Mouse (Mus musculus): ENCODE measurements around the gene Rfx8. TPM values are rescaled to one million over a fixed set of nuclear protein-coding genes. Genes with fewer than 3 reads are reported as not detected.

Rfx8 gene
- 0.31 and 0.53 TPM in 2 replicates for polyA plus RNA-seq (2012; rRNA removed)

DNA sequence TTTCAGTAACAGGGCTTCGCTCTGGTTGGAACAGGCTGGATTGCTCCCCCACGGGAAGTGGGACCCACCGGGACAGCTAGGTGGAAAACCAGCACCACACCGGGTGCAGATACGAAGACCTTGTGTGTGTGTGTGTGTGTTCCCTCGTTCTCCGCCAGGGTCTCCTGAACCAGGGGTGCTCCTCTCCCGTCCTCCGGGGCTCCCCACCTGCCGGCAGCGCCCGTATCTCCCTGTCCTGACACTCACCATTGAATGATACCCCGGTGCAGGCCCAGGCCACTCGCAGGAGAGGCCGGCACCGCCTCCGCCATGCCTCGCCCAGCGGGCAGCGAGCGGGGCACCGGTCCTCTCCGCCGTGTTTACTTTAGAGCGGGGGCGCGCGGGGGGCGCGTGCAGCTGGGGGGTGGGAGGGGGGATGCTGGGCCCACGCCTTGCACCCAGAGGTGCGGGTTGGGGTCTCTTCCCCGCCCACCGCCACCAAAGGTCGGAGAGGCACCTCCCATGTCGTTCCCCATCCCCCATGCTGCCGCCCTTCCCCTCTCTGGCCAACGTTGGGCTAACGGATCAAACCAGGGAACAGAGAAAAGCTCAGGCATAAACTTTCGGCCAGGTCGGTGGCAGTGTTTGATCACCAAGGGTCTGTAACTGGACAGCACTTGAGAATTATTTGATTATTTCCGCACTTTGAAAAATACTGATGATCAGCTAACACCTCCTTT lies at the start of gene Rfx8:
Gene Rfx8, minus strand, starts transcription at position 366 of the 719 bp plus-strand sequence.
- peaks cover 2% of the 10 kb centered on the region; the same call in 1 of the 2 replicates for H3K4me1 ChIP-seq (ENCODE audit: control insufficient read depth, insufficient read depth, low read length)
- H3K27ac ChIP-seq (ENCODE audit: insufficient read depth, low read length) = no peak within 1 kb of the TSS
- peak within 1 kb of the TSS; percentile 37 for H3K4me3 ChIP-seq (ENCODE audit: insufficient read depth, low read length)
- TF ChIP-seq POLR2A (IDR thresholded peaks at IDR 0.05; ENCODE audit: extremely low read depth, insufficient read depth, low read length) (no peak), CTCF (IDR thresholded peaks at IDR 0.05; ENCODE audit: extremely low read depth, insufficient read depth, low read length) (no peak)

DNA sequence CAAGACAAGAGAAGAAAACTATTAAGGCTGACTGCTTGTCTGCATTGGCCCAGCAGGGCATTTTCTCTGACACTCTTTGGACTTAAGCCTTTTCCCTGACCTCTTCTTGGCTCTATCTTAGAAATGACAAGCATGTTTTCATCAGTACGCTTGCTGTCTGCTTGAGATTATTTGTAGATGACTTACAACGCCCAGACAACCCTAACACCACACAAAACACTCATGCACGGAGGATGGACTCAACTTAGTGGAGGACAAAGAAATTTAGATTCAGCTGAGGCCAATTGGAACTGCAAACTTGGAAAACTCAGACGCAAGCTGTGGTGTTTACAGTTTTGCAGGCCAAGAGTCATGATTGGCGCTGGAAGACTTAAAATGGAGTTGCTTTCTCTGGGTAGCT lies 49.6 kb upstream of the Rfx8 start:
- H3K27ac ChIP-seq (ENCODE audit: insufficient read depth, low read length) = no peak overlapping the region
- TF ChIP-seq CTCF (IDR thresholded peaks at IDR 0.05; ENCODE audit: extremely low read depth, insufficient read depth, low read length) (no peak), POLR2A (IDR thresholded peaks at IDR 0.05; ENCODE audit: extremely low read depth, insufficient read depth, low read length) (no peak)
- H3K4me3 ChIP-seq (ENCODE audit: insufficient read depth, low read length) = no peak overlapping the region
- H3K4me1 ChIP-seq (ENCODE audit: control insufficient read depth, insufficient read depth, low read length) = no peaks in the 10 kb centered on the region

DNA sequence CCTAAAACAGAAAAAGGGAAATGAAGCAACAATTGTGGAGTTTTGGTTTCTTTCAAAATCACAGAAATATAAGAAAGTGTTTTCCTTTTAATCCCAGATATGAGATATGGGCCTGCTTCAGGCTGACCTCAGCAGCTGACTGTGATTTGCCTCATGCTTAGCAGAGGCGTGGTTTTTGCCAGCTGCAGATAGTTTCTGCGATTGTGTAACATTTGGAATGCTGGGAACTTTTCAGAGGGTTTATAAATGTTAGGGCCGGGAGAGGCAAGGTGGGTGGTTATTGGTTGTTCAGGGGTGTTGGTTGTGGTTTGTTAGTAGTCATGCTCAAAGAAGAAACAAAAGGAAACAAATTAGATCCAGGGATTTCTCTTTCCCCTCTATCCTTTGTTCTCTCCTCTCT lies 47.2 kb upstream of the Rfx8 start:
- no peak overlapping the region for H3K27ac ChIP-seq (ENCODE audit: insufficient read depth, low read length)
- no peaks in the 10 kb centered on the region for H3K4me1 ChIP-seq (ENCODE audit: control insufficient read depth, insufficient read depth, low read length)
- no peak overlapping the region for H3K4me3 ChIP-seq (ENCODE audit: insufficient read depth, low read length)
- no peak for TF ChIP-seq POLR2A (IDR thresholded peaks at IDR 0.05; ENCODE audit: extremely low read depth, insufficient read depth, low read length)
- no peak for TF ChIP-seq CTCF (IDR thresholded peaks at IDR 0.05; ENCODE audit: extremely low read depth, insufficient read depth, low read length)

DNA sequence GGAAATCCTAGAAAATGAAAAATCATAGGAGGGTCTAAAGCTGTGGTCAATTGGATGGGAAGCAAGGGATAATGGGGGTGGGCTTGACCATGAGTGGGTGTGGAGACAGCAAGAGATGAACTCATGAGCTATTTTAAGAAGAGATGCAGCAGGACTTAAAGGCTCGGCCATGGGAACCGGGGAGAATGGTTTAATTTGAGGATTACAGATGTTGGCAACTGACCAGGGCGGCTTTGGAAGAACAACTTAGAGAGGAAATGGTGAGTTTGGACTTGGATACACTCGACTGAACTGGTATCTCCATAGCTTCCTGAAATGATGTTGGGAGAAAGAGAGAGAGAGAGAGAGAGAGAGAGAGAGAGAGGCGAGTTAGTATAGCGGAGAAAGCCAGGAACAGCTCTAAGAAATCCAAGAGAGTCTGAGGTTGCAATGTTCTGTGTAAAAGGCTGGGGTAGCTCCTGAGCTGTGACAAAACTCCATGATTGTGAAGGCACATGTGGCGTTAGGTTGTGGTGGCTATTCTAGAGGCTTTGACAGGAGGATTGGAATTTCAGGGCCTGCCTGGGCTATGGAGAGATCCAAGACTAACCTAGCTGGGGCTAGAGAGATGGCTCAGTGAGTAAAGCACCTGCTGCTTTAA lies 45.2 kb upstream of the Rfx8 start:
- TF ChIP-seq POLR2A (IDR thresholded peaks at IDR 0.05; ENCODE audit: extremely low read depth, insufficient read depth, low read length) (no peak), CTCF (IDR thresholded peaks at IDR 0.05; ENCODE audit: extremely low read depth, insufficient read depth, low read length) (no peak)
- Histone ChIP-seq H3K27ac (ENCODE audit: insufficient read depth, low read length) (no peak overlapping the region), H3K4me1 (ENCODE audit: control insufficient read depth, insufficient read depth, low read length) (0 out of 2 replicates have a peak, but pooled peaks cover 2% of the 10 kb centered on the region), H3K4me3 (ENCODE audit: insufficient read depth, low read length) (no peak overlapping the region)

DNA sequence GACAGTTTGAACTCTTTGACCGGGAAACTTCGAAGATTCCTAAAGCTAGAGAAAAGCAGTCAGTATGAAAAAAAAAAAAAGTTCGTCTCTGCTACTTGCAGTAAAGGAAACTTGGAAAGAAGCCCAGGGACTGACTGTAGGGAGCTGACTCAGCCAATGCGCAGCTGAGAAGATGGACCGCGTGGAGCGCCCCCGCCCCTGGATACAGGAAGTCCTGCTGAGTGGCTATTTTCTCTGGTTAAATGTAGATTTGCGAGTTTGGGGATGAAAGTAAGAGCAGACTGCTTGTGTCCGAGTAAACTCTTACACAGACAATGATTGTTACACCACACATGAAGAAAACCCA lies 41.2 kb upstream of the Rfx8 start:
- H3K27ac ChIP-seq (ENCODE audit: insufficient read depth, low read length) = peak overlapping the region; percentile 20; the same call in 1 of the 2 replicates

DNA sequence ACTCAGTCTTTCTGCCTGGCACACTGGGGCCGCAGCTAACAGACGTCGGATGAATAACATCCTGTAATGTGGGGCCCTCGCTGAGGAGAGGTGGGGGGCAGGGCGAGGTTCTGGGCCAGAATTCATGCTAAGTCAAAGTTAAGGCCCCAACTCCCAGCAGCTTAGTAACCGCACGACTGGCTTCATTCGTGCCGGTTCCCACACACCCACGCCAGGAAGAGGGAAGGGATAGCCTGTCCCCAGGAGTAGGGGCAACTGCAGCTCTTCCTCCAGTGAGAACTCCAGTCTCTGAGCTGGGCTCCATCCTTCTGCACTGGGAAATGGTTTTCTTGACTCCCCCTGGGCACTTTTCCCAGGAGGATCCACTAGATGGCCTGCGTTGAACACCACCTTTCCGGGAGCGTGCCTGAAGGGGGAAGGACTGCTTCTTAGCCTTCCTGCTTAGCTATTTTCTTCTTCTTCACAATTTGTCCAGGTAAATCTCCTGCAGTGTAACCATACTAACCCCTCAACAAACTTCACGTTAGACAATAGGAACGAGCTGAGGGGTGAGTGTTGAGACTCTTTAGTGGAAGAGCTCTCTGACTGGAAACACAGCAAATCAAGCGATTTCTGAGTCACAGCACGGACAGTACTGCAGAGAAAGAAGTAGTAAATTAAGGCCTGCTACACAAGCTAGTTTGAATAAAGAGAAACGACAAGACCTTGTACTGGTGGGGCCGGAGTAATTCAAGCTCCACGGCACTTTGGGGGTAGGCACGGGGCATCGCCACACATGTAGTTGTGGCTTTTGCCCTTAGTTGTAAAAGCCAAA lies 40.6 kb upstream of the Rfx8 start:
- TF ChIP-seq POLR2A (IDR thresholded peaks at IDR 0.05; ENCODE audit: extremely low read depth, insufficient read depth, low read length) (no peak), CTCF (IDR thresholded peaks at IDR 0.05; ENCODE audit: extremely low read depth, insufficient read depth, low read length) (peak; percentile 72)
- Histone ChIP-seq H3K27ac (ENCODE audit: insufficient read depth, low read length) (peak overlapping the region; percentile 20; the same call in 1 of the 2 replicates), H3K4me3 (ENCODE audit: insufficient read depth, low read length) (no peak overlapping the region), H3K4me1 (ENCODE audit: control insufficient read depth, insufficient read depth, low read length) (0 out of 2 replicates have a peak, but pooled peaks cover 2% of the 10 kb centered on the region)

More for the DNA sequence above, 41.2 kb upstream of the Rfx8 start:
- TF ChIP-seq CTCF (IDR thresholded peaks at IDR 0.05; ENCODE audit: extremely low read depth, insufficient read depth, low read length) = no peak
- TF ChIP-seq POLR2A (IDR thresholded peaks at IDR 0.05; ENCODE audit: extremely low read depth, insufficient read depth, low read length) = no peak
- Histone ChIP-seq H3K4me3 (ENCODE audit: insufficient read depth, low read length) (no peak overlapping the region), H3K4me1 (ENCODE audit: control insufficient read depth, insufficient read depth, low read length) (0 out of 2 replicates have a peak, but pooled peaks cover 2% of the 10 kb centered on the region)

DNA sequence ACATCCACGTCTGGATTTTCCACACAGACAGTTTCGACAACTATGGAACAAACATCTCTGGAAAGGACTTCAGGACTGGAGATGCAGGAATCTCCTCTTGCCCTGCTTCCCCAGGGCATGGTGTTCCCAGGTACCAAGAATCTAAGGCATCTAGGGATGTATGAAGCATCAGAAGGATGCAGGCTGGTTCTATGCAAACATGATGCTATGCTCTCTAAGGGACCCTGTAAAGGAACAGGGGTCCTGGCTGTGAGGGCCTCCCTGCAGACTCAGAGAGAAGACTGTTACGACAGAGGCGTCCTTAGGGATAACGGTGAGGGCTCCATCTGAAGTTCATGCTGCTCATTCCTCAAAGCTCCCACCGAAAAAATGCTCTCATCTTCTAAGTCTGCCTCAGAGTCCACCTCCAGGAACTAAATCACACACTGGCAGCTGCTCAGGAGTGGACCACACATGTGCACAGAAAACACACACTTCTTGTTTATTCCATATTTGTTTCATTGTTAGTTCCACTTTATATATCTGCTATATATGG lies 39.5 kb upstream of the Rfx8 start:
- Histone ChIP-seq H3K27ac (ENCODE audit: insufficient read depth, low read length) (no peak overlapping the region), H3K4me1 (ENCODE audit: control insufficient read depth, insufficient read depth, low read length) (0 out of 2 replicates have a peak, but pooled peaks cover 2% of the 10 kb centered on the region), H3K4me3 (ENCODE audit: insufficient read depth, low read length) (no peak overlapping the region)
- TF ChIP-seq POLR2A (IDR thresholded peaks at IDR 0.05; ENCODE audit: extremely low read depth, insufficient read depth, low read length) = no peak
- TF ChIP-seq CTCF (IDR thresholded peaks at IDR 0.05; ENCODE audit: extremely low read depth, insufficient read depth, low read length) = no peak

DNA sequence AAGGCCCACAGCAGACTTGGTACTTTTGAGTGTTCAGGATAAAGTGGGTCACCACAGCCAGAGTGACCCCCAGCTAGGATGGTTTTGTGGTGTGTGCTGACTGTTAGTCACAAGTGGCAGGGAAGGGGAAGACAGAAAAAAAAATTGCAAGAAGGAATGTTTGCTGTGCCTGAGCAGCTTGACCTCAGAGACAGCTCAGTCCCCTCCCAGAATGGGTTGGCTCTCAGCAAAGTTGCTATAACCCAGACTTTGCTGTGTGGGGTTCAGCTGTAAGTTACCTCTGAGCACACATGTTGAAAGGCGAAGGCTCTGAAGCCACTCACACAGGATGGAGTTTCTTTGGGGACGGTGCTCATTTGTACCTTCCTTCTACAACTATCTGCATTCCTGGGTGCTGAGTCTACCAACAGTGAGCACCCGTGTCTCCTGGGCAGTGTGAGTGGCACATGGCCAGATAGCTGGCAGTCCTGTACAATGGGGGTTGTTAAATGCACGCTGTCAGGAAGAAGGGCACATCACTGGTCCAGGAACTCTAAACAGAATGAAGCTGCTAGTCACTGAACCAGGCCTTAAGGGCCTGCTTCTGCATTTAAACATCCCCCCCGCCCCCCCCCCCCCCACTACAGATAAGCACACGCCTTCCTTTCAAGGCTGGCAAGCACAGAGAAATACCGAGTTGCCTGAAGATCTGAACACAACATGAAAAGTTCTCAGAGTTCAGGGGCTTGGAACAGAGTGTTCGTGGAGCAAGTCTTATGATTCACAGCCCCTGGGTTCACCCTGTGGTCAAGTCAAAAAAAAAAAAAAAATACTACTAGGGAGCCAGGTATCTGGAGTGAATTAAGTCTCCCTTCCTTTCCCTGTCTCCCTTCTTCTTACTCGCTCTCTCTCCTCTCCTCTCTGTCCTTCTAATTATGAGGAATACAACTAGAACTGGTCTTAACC lies 38.7 kb upstream of the Rfx8 start:
- H3K27ac ChIP-seq (ENCODE audit: insufficient read depth, low read length) = no peak overlapping the region
- no peak overlapping the region for H3K4me3 ChIP-seq (ENCODE audit: insufficient read depth, low read length)

More for the DNA sequence above, 38.7 kb upstream of the Rfx8 start:
- TF ChIP-seq CTCF (IDR thresholded peaks at IDR 0.05; ENCODE audit: extremely low read depth, insufficient read depth, low read length) = no peak
- 0 out of 2 replicates have a peak, but pooled peaks cover 2% of the 10 kb centered on the region for H3K4me1 ChIP-seq (ENCODE audit: control insufficient read depth, insufficient read depth, low read length)
